Mouse (Mus musculus): ENCODE results near the gene Sae1. TPM values are rescaled to one million over a fixed set of nuclear protein-coding genes. Genes with fewer than 3 reads are reported as not detected.

Sae1 gene
- 48.0 TPM for polyA plus RNA-seq (2014; fragmentation: Illumina TruSeq; extraction: RNeasy Lipid Tissue Mini Kit (QIAGEN cat#74804); ENCODE audit: low replicate concordance)

GRCm38 (mm10) chr7:16387160-16388041 is at the start of gene Sae1:
Gene Sae1, minus strand, starts transcription at chr7:16387806.

GRCm38 (mm10) chr7:16400689-16401611 is 13.3 kb upstream of the Sae1 start, which contains the start of gene Zc3h4:
Gene Zc3h4, plus strand, starts transcription at chr7:16400910.

GRCm38 (mm10) chr7:16308093-16308492 is 79.5 kb downstream of the Sae1 start, which contains the start of gene Bbc3:
Gene Bbc3, plus strand, starts transcription at chr7:16308393.

GRCm38 (mm10) chr7:16286026-16286961 is 101.3 kb downstream of the Sae1 start, which contains the start of gene Ccdc9:
Gene Ccdc9, minus strand, starts transcription at chr7:16286795.

GRCm38 (mm10) chr7:16273081-16273765 is 114.4 kb downstream of the Sae1 start, which contains the start of gene Inafm1:
Gene Inafm1, minus strand, starts transcription at chr7:16273617.

Other genes with a start within 250 kb of the Sae1 start
- not detected for gene Meis3, start 212.7 kb downstream of the Sae1 start, polyA plus RNA-seq (2014; fragmentation: Illumina TruSeq; extraction: RNeasy Lipid Tissue Mini Kit (QIAGEN cat#74804); ENCODE audit: low replicate concordance)
- gene Dhx34, start 165.8 kb downstream of the Sae1 start, polyA plus RNA-seq (2014; fragmentation: Illumina TruSeq; extraction: RNeasy Lipid Tissue Mini Kit (QIAGEN cat#74804); ENCODE audit: low replicate concordance), result 0.11 TPM
- gene C5ar2, start 143.7 kb downstream of the Sae1 start, polyA plus RNA-seq (2014; fragmentation: Illumina TruSeq; extraction: RNeasy Lipid Tissue Mini Kit (QIAGEN cat#74804); ENCODE audit: low replicate concordance), result 0.30 TPM
- 1.9 TPM for gene C5ar1, start 128.3 kb downstream of the Sae1 start, polyA plus RNA-seq (2014; fragmentation: Illumina TruSeq; extraction: RNeasy Lipid Tissue Mini Kit (QIAGEN cat#74804); ENCODE audit: low replicate concordance)
- 1.6 TPM for gene Inafm1, start 114.2 kb downstream of the Sae1 start, polyA plus RNA-seq (2014; fragmentation: Illumina TruSeq; extraction: RNeasy Lipid Tissue Mini Kit (QIAGEN cat#74804); ENCODE audit: low replicate concordance)
- gene Ccdc9, start 101.0 kb downstream of the Sae1 start, polyA plus RNA-seq (2014; fragmentation: Illumina TruSeq; extraction: RNeasy Lipid Tissue Mini Kit (QIAGEN cat#74804); ENCODE audit: low replicate concordance), result 8.5 TPM
- gene Bbc3, start 79.4 kb downstream of the Sae1 start, polyA plus RNA-seq (2014; fragmentation: Illumina TruSeq; extraction: RNeasy Lipid Tissue Mini Kit (QIAGEN cat#74804); ENCODE audit: low replicate concordance), result not detected
- gene Zc3h4, start 13.1 kb upstream of the Sae1 start, polyA plus RNA-seq (2014; fragmentation: Illumina TruSeq; extraction: RNeasy Lipid Tissue Mini Kit (QIAGEN cat#74804); ENCODE audit: low replicate concordance), result 6.5 TPM
- gene Tmem160, start 65.0 kb upstream of the Sae1 start, polyA plus RNA-seq (2014; fragmentation: Illumina TruSeq; extraction: RNeasy Lipid Tissue Mini Kit (QIAGEN cat#74804); ENCODE audit: low replicate concordance), result not detected
- gene Npas1, start 89.9 kb upstream of the Sae1 start, polyA plus RNA-seq (2014; fragmentation: Illumina TruSeq; extraction: RNeasy Lipid Tissue Mini Kit (QIAGEN cat#74804); ENCODE audit: low replicate concordance), result not detected
- gene Arhgap35, start 227.2 kb upstream of the Sae1 start, polyA plus RNA-seq (2014; fragmentation: Illumina TruSeq; extraction: RNeasy Lipid Tissue Mini Kit (QIAGEN cat#74804); ENCODE audit: low replicate concordance), result 5.0 TPM